Mouse (Mus musculus): ENCODE measurements around the gene Arhgdia.

DNA sequence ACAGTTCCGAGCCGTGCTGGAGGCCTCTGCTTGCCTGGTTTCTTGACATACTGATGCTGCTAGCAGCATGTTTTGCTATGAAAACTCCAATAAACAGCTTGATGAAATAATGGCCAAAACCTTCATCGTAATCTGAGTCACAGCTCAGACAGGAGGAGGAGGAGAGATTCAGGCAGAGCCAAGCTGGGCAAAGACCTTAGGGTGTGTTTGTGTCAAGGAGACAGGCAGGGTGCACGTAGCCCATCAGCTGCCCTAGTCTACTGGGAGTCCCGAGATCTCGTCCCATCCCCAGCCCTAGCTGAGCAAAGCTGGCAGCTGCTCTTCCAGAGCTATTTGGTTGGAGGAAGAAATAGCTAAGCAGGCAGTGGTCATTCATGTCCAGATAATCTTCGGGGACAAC lies 24.2 kb upstream of the Arhgdia start:
- TF ChIP-seq CTCF (IDR thresholded peaks at IDR 0.05; ENCODE audit: low read depth) (no peak), EP300 (IDR thresholded peaks at IDR 0.05; ENCODE audit: low read depth) (no peak)

All from liver, embryonic 14.5 days (tissue).